Mouse (Mus musculus) liver, adult 2 months (tissue): Measurements from ENCODE around the gene Mipep. TPM values are rescaled to one million over a fixed set of nuclear protein-coding genes. Genes with fewer than 3 reads are reported as not detected.
A peak's percentile ranks its signal among the peaks of the same experiment; 100 is the strongest.

Source experiments
- DNase-seq: peaks from one replicate; pipeline ENCODE4 v3.0.0-alpha.2; 2011; ENCODE audit warnings: low read depth, low spot score; ENCODE audit errors: extremely low read depth
- H3K27ac ChIP-seq: fragments of 200-500 bp; replicated peaks from 2 replicates; pipeline ENCODE4 v1.5.1; 2012; ENCODE audit warnings: low read depth, mild to moderate bottlenecking, control low read depth, inconsistent platforms, low read length; ENCODE audit not compliant: insufficient read depth
- H3K27me3 ChIP-seq: fragments of 200-500 bp; 2 replicates; pipeline ENCODE4 v1.6.1; 2012; ENCODE audit warnings: mild to moderate bottlenecking, moderate library complexity, low read length, inconsistent platforms; ENCODE audit not compliant: control insufficient read depth, insufficient read depth
- H3K36me3 ChIP-seq: fragments of 200-500 bp; 2 replicates; pipeline ENCODE4 v1.6.1; 2012; ENCODE audit warnings: low read length, inconsistent platforms; ENCODE audit not compliant: control insufficient read depth, insufficient read depth
- H3K4me1 ChIP-seq: fragments of 200-500 bp; 2 replicates; pipeline ENCODE4 v1.6.1; 2011; ENCODE audit warnings: low read length; ENCODE audit not compliant: control insufficient read depth, insufficient read depth
- H3K4me3 ChIP-seq: fragments of 200-500 bp; 2 replicates; pipeline ENCODE4 v1.5.1; 2011; ENCODE audit warnings: low read depth, mild to moderate bottlenecking, control low read depth, low read length, moderate library complexity; ENCODE audit not compliant: insufficient read depth
- H3K79me2 ChIP-seq: fragments of 200-500 bp; 2 replicates; pipeline ENCODE4 v1.6.1; 2012; ENCODE audit warnings: inconsistent platforms, mild to moderate bottlenecking, low read length, moderate library complexity; ENCODE audit not compliant: control insufficient read depth, insufficient read depth
- H3K9ac ChIP-seq: fragments of 200-500 bp; 2 replicates; pipeline ENCODE4 v1.6.1; 2012; ENCODE audit warnings: low read depth, mild to moderate bottlenecking, control low read depth, inconsistent platforms, low read length
- CTCF ChIP-seq: fragments of 200-500 bp; IDR thresholded peaks from 2 replicates; pipeline ENCODE4 v1.5.1; 2011; ENCODE audit warnings: low read depth, low read length, control low read depth
- POLR2A ChIP-seq: fragments of 200-500 bp; IDR thresholded peaks from 2 replicates; pipeline ENCODE4 v1.6.1; 2011; ENCODE audit warnings: low read length, control low read depth; ENCODE audit not compliant: insufficient read depth; ENCODE audit errors: extremely low read depth
- WGBS: fragments of 180-500 bp; shearing (Covaris S2); methylation state at CpG from one replicate; pipeline ENCODE4 v1.1.7; 2018; 5-methylcytosine and 5-hydroxymethylcytosine counted together
- polyA plus RNA-seq: library from polyadenylated mRNA; depleted of rRNA; stranded (reverse); fragments of >200 nt; gene quantifications from 2 replicates; pipeline ENCODE4 v1.2.3, GENCODE M21; 2012
- total RNA-seq: library from RNA; depleted of rRNA; stranded (reverse); fragments of >200 nt; gene quantifications from 2 replicates; pipeline ENCODE4 v1.2.3, GENCODE M21; 2014

Mipep gene
- total and polyA plus RNA-seq, 2 experiments = 13.9 to 30.1 TPM

GRCm38 (mm10) chr14:60738434-60738938 lies 45.9 kb upstream of the Mipep start:
- Histone ChIP-seq H3K79me2 (no peaks in the 10 kb centered on the region; the same call in 1 of the 2 replicates), H3K9ac (no peak overlapping the region), H3K4me3 (no peak overlapping the region), H3K4me1 (peaks cover 2% of the 10 kb centered on the region; the same call in 1 of the 2 replicates), H3K27me3 (no peaks in the 10 kb centered on the region), H3K36me3 (no peaks in the 10 kb centered on the region), H3K27ac (peak overlapping the region; percentile 33)
- DNase-seq = peak; percentile 23
- WGBS = 66% methylated on average over 10 of the region's 10 CpGs
- TF ChIP-seq CTCF (no peak), POLR2A (no peak)

DNA sequence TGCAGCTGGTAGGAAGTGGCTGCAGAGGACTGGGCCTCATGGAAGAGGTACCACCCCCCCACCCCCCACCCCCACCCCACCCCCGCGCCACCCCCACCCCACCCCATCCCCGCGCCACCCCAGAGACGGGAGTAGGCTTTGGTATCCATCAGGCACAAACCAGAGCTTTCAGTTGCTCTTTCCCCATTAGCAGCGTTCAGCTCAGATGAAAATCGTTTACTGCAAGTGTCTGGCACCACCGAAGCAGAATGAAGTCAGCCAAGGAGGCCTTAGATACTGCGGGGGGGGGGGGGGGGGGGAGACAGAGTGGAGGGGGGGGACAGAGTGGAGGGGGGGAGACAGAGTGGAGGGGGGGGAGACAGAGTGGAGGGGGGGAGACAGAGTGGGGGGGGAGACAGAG lies 45.2 kb upstream of the Mipep start:
- Histone ChIP-seq H3K79me2 (no peaks in the 10 kb centered on the region; the same call in 1 of the 2 replicates), H3K9ac (no peak overlapping the region), H3K4me3 (no peak overlapping the region), H3K36me3 (no peaks in the 10 kb centered on the region), H3K4me1 (peaks cover 2% of the 10 kb centered on the region; the same call in 1 of the 2 replicates), H3K27ac (no peak overlapping the region), H3K27me3 (no peaks in the 10 kb centered on the region)
- WGBS = 69% methylated on average over 7 of the region's 9 CpGs
- TF ChIP-seq POLR2A = no peak
- TF ChIP-seq CTCF = no peak
- no peak for DNase-seq

- 78% methylated on average over 12 of the region's 12 CpGs for WGBS
- no peak overlapping the region for H3K9ac ChIP-seq
- H3K4me3 ChIP-seq = no peak overlapping the region
- DNase-seq = no peak
- H3K27ac ChIP-seq = no peak overlapping the region
- no peaks in the 10 kb centered on the region for H3K79me2 ChIP-seq
- TF ChIP-seq CTCF (no peak), POLR2A (no peak)
- peaks cover 2% of the 10 kb centered on the region; the same call in 1 of the 2 replicates for H3K4me1 ChIP-seq
- H3K36me3 ChIP-seq = no peaks in the 10 kb centered on the region
- H3K27me3 ChIP-seq = no peaks in the 10 kb centered on the region
Observed at GRCm38 (mm10) chr14:60739616-60740015, 44.8 kb upstream of the Mipep start.

GRCm38 (mm10) chr14:60740507-60740906 lies 43.9 kb upstream of the Mipep start:
- DNase-seq = no peak
- peaks cover 2% of the 10 kb centered on the region; the same call in 1 of the 2 replicates for H3K4me1 ChIP-seq
- no peaks in the 10 kb centered on the region for H3K79me2 ChIP-seq
- 76% methylated on average over 5 of the region's 5 CpGs for WGBS
- H3K4me3 ChIP-seq = no peak overlapping the region
- no peak overlapping the region; the same call in 1 of the 2 replicates for H3K27ac ChIP-seq
- no peak overlapping the region for H3K9ac ChIP-seq
- TF ChIP-seq CTCF (no peak), POLR2A (no peak)
- H3K36me3 ChIP-seq = peaks cover under 1% of the 10 kb centered on the region; the same call in 1 of the 2 replicates
- no peaks in the 10 kb centered on the region for H3K27me3 ChIP-seq

DNA sequence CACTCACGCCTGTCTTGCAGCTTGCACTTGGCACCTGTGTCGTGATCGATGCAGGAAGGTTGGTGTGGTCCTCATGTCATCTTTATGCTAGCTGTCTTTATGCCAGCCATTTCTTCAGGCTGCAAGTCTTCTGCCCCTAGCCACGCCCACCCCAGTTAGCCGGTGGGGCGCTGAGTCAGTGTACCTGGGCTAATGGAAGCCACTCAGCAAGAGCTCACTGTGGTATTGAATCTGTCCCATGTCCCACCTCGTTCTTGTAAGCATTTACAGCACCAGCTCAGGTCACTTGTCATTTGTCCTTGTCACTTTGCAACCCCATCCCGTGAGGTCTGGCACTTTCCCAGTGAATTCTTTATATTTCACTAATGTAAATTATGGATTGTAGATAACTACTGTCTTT lies 43.3 kb upstream of the Mipep start:
- Histone ChIP-seq H3K36me3 (peaks cover 6% of the 10 kb centered on the region; the same call in 1 of the 2 replicates), H3K4me3 (no peak overlapping the region), H3K27me3 (no peaks in the 10 kb centered on the region), H3K9ac (no peak overlapping the region), H3K79me2 (no peaks in the 10 kb centered on the region), H3K27ac (peak overlapping the region; percentile 43), H3K4me1 (peaks cover 2% of the 10 kb centered on the region; the same call in 1 of the 2 replicates)
- TF ChIP-seq CTCF = no peak
- TF ChIP-seq POLR2A = no peak
- no peak for DNase-seq
- 71% methylated on average over 8 of the region's 8 CpGs for WGBS

GRCm38 (mm10) chr14:60741490-60741981 lies 42.8 kb upstream of the Mipep start:
- H3K4me1 ChIP-seq = peaks cover 2% of the 10 kb centered on the region; the same call in 1 of the 2 replicates
- peak; percentile 22 for DNase-seq

More at GRCm38 (mm10) chr14:60741490-60741981, 42.8 kb upstream of the Mipep start:
- WGBS = 51% methylated on average over 6 of the region's 6 CpGs
- H3K36me3 ChIP-seq = peaks cover 6% of the 10 kb centered on the region; the same call in 1 of the 2 replicates
- no peaks in the 10 kb centered on the region for H3K79me2 ChIP-seq
- H3K27ac ChIP-seq = peak overlapping the region; percentile 43
- no peak for TF ChIP-seq POLR2A
- TF ChIP-seq CTCF = no peak
- H3K4me3 ChIP-seq = no peak overlapping the region
- H3K27me3 ChIP-seq = no peaks in the 10 kb centered on the region
- H3K9ac ChIP-seq = no peak overlapping the region
